Mouse (Mus musculus) stomach, embryonic 15.5 days (tissue): Measurements from ENCODE around the gene Olfr1290. TPM values are rescaled to one million over a fixed set of nuclear protein-coding genes. Genes with fewer than 3 reads are reported as not detected.

Source experiments
- ATAC-seq: fragments of 200-750 bp; cut with Nextera tagmentation; 2 replicates; pipeline ENCODE4 v1.8.0; 2017; ENCODE audit warnings: low read depth, moderate number of reproducible peaks, moderate TSS enrichment; ENCODE audit not compliant: insufficient read depth, low FRiP score
- H3K27ac ChIP-seq: fragments of 300-500 bp; sonication (generic); 2 replicates; pipeline ENCODE4 v1.5.1; 2015; ENCODE audit warnings: mild to moderate bottlenecking, inconsistent platforms
- H3K27me3 ChIP-seq: fragments of 300-500 bp; sonication (generic); replicated peaks from 2 replicates; pipeline ENCODE4 v1.6.1; 2015; ENCODE audit warnings: inconsistent platforms
- H3K36me3 ChIP-seq: fragments of 300-500 bp; sonication (generic); 2 replicates; pipeline ENCODE4 v1.6.1; 2015; ENCODE audit warnings: inconsistent platforms
- H3K4me1 ChIP-seq: fragments of 300-500 bp; sonication (generic); 2 replicates; pipeline ENCODE4 v1.6.1; 2015; ENCODE audit warnings: inconsistent platforms
- H3K4me2 ChIP-seq: fragments of 300-500 bp; sonication (generic); 2 replicates; pipeline ENCODE4 v1.6.1; 2015; ENCODE audit warnings: mild to moderate bottlenecking, inconsistent platforms
- H3K4me3 ChIP-seq: fragments of 300-500 bp; sonication (generic); replicated peaks from 2 replicates; pipeline ENCODE4 v1.5.1; 2015; ENCODE audit warnings: inconsistent platforms
- H3K9ac ChIP-seq: fragments of 300-500 bp; sonication (generic); 2 replicates; pipeline ENCODE4 v1.6.1; 2015; ENCODE audit warnings: inconsistent platforms
- H3K9me3 ChIP-seq: fragments of 300-500 bp; sonication (generic); 2 replicates; pipeline ENCODE4 v1.6.1; 2016; ENCODE audit warnings: inconsistent platforms
- WGBS: fragments of 180-500 bp; shearing (Covaris S2); methylation state at CpG from one replicate; pipeline ENCODE4 v1.1.7; 2015; 5-methylcytosine and 5-hydroxymethylcytosine counted together
- polyA plus RNA-seq: library from polyadenylated mRNA; unstranded; fragments of >200 nt; fragmentation: Nextera tagmentation; extraction: Ambion mirVana; gene quantifications from 2 replicates; pipeline ENCODE4 v1.2.1, GENCODE M21; 2015

Olfr1290 gene
- polyA plus RNA-seq: not detected in 2 replicates

- WGBS: 66% methylated on average over 5 of the region's 5 CpGs
- H3K36me3 ChIP-seq: no peaks in the 10 kb centered on the region
- H3K4me1 ChIP-seq: no peaks in the 10 kb centered on the region
- no peak within 1 kb of the TSS for H3K4me2 ChIP-seq
- no peak within 1 kb of the TSS for H3K9ac ChIP-seq
- no peaks in the 10 kb centered on the region for H3K27me3 ChIP-seq
- no peak within 1 kb of the TSS for H3K27ac ChIP-seq
- H3K9me3 ChIP-seq: no peaks in the 10 kb centered on the region
- H3K4me3 ChIP-seq: no peak within 1 kb of the TSS
- no peak for ATAC-seq
Observed at GRCm38 (mm10) chr2:111493729-111494128, at the start of gene Olfr1290. Gene Olfr1290 (minus strand): TSS chr2:111493829.

GRCm38 (mm10) chr2:111540191-111540590 is 46.6 kb upstream of the Olfr1290 start, which contains the start of gene Olfr1294:
Gene Olfr1294 (minus strand): TSS chr2:111540291.
- Histone ChIP-seq H3K4me3 (no peak within 1 kb of the TSS), H3K9me3 (no peaks in the 10 kb centered on the region), H3K4me2 (no peak within 1 kb of the TSS), H3K9ac (no peak within 1 kb of the TSS), H3K4me1 (no peaks in the 10 kb centered on the region), H3K27ac (no peak within 1 kb of the TSS), H3K27me3 (no peaks in the 10 kb centered on the region), H3K36me3 (no peaks in the 10 kb centered on the region)
- ATAC-seq: no peak
- WGBS: 42% methylated on average over 1 of the region's 1 CpGs

DNA sequence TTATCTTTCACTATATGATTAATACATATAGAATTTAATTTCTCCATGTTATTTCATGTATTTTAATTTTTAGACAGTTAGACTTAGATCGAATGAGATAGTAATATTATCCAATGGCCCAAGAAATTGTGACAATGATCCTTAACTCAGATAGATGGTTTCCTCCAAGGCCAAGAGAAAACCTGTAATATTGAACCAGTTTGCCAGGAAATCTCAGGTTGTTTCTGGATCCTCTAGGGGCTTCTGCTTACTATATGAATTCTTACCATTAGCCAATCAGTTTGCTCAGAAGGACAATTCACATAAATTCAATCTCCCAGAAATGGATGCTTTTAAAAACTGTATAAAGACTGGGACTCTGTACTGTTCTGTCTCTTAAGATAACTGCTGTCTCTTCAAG is 31.3 kb upstream of the Olfr1290 start, which contains the start of gene Olfr1293-ps:
Gene Olfr1293-ps (plus strand): TSS at position 301 of the 400 bp plus-strand sequence.
- no peak within 1 kb of the TSS for H3K4me3 ChIP-seq
- H3K27ac ChIP-seq: no peak within 1 kb of the TSS
- H3K4me2 ChIP-seq: no peak within 1 kb of the TSS
- ATAC-seq: no peak
- no peaks in the 10 kb centered on the region for H3K36me3 ChIP-seq
- WGBS: 76% methylated on average over 1 of the region's 1 CpGs
- H3K9me3 ChIP-seq: no peaks in the 10 kb centered on the region
- H3K27me3 ChIP-seq: no peaks in the 10 kb centered on the region
- no peak within 1 kb of the TSS for H3K9ac ChIP-seq
- H3K4me1 ChIP-seq: no peaks in the 10 kb centered on the region

DNA sequence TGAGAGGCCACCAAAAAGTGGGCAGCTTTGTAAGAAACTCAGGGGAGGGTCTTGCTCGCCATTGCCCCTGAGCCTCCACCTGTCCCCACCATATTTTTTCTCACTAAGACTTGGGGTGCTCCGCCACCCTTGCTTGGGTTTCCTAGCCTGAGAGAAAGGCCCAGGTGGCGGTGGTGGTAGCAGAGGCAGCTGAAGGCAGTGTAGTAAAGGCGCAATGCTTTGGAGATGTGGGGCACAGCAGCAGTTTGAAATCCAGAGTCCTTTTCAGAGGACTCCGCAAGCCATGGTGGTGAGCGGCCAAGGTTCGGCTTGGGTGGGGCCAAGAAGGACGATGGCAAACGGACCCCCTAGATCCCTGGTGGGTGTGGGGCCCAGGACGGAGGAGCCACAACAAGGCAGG is 23.8 kb upstream of the Olfr1290 start:
- Histone ChIP-seq H3K9ac (no peak overlapping the region), H3K27me3 (no peaks in the 10 kb centered on the region), H3K36me3 (no peaks in the 10 kb centered on the region), H3K4me1 (no peaks in the 10 kb centered on the region), H3K9me3 (no peaks in the 10 kb centered on the region), H3K4me3 (no peak overlapping the region), H3K4me2 (no peak overlapping the region), H3K27ac (no peak overlapping the region)
- 94% methylated on average over 10 of the region's 10 CpGs for WGBS
- no peak for ATAC-seq

DNA sequence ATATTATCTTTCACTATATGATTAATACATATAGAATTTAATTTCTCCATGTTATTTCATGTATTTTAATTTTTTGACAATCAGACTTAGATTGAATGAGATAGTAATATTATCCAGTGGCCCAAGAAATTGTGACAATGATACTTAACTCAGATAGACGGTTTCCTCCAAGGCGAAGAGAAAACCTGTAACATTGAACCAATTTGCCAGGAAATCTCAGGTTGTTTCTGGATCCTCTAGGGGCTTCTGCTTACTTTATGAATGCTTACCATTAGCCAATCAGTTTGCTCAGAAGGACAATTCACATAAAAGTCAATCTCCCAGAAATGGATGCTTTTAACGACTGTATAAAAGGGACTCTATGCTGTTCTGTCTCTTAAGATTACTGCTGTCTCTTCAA is 3.3 kb upstream of the Olfr1290 start, which contains the start of gene Olfr1291-ps1:
Gene Olfr1291-ps1 (plus strand): TSS at position 301 of the 400 bp plus-strand sequence.
- Histone ChIP-seq H3K9ac (no peak within 1 kb of the TSS), H3K9me3 (no peaks in the 10 kb centered on the region), H3K36me3 (no peaks in the 10 kb centered on the region), H3K4me1 (no peaks in the 10 kb centered on the region), H3K27ac (no peak within 1 kb of the TSS), H3K4me2 (no peak within 1 kb of the TSS), H3K27me3 (no peaks in the 10 kb centered on the region), H3K4me3 (no peak within 1 kb of the TSS)
- ATAC-seq: no peak
- WGBS: 87% methylated on average over 3 of the region's 3 CpGs

DNA sequence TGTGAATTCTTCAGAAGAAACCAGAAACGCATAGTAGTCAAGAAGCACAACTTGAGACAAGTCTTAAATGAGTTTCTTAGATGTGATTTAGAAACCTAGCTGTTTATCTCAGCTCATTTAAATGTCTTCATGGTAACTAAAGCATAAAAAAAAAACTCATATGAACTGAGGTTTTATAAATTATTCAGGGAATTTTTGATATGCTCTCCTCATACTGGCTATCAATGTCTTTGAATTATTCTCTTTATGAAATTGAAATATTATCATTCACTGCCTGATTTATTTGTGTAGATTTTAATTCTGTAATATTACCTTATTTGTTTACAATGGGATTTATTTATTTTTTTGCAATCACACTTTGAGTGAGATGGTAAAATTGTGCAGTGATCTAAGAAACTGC is 13.1 kb downstream of the Olfr1290 start, which contains the start of gene Olfr1289:
Gene Olfr1289 (plus strand): TSS at position 301 of the 400 bp plus-strand sequence.
- Histone ChIP-seq H3K4me3 (no peak within 1 kb of the TSS), H3K4me1 (no peaks in the 10 kb centered on the region), H3K27ac (no peak within 1 kb of the TSS), H3K9ac (no peak within 1 kb of the TSS), H3K36me3 (no peaks in the 10 kb centered on the region), H3K27me3 (no peaks in the 10 kb centered on the region), H3K9me3 (no peaks in the 10 kb centered on the region), H3K4me2 (no peak within 1 kb of the TSS)
- WGBS: 60% methylated on average over 1 of the region's 1 CpGs
- no peak for ATAC-seq

GRCm38 (mm10) chr2:111473801-111474200 is 19.8 kb downstream of the Olfr1290 start, which contains the start of gene Olfr1288:
Gene Olfr1288 (plus strand): TSS chr2:111474101.
- ATAC-seq: no peak
- H3K4me1 ChIP-seq: no peaks in the 10 kb centered on the region
- no peak within 1 kb of the TSS for H3K4me2 ChIP-seq
- no peak within 1 kb of the TSS for H3K4me3 ChIP-seq
- no peaks in the 10 kb centered on the region for H3K36me3 ChIP-seq
- no peak within 1 kb of the TSS for H3K9ac ChIP-seq
- 90% methylated on average over 1 of the region's 1 CpGs for WGBS
- H3K27me3 ChIP-seq: no peaks in the 10 kb centered on the region
- H3K27ac ChIP-seq: no peak within 1 kb of the TSS
- H3K9me3 ChIP-seq: no peaks in the 10 kb centered on the region

GRCm38 (mm10) chr2:111448842-111449241 is 44.8 kb downstream of the Olfr1290 start, which contains the start of gene Olfr1287:
Gene Olfr1287 (plus strand): TSS chr2:111449142.
- H3K9ac ChIP-seq: no peak within 1 kb of the TSS
- no peak within 1 kb of the TSS for H3K4me3 ChIP-seq
- WGBS: 63% methylated on average over 1 of the region's 1 CpGs
- no peak for ATAC-seq
- no peaks in the 10 kb centered on the region for H3K27me3 ChIP-seq
- H3K9me3 ChIP-seq: no peaks in the 10 kb centered on the region
- no peaks in the 10 kb centered on the region for H3K4me1 ChIP-seq
- H3K36me3 ChIP-seq: no peaks in the 10 kb centered on the region
- H3K4me2 ChIP-seq: no peak within 1 kb of the TSS
- no peak within 1 kb of the TSS for H3K27ac ChIP-seq

Other genes starting within 250 kb of the Olfr1290 start
- not detected in 2 replicates for gene Olfr1276, start 239.3 kb downstream of the Olfr1290 start, polyA plus RNA-seq
- gene Olfr1277, start 219.7 kb downstream of the Olfr1290 start, polyA plus RNA-seq: not detected in 2 replicates
- not detected in 2 replicates for gene Olfr1278, start 203.7 kb downstream of the Olfr1290 start, polyA plus RNA-seq
- gene Olfr1279, start 193.2 kb downstream of the Olfr1290 start, polyA plus RNA-seq: not detected in 2 replicates
- not detected in 2 replicates for gene Olfr1280, start 179.8 kb downstream of the Olfr1290 start, polyA plus RNA-seq
- gene Olfr1281, start 167.3 kb downstream of the Olfr1290 start, polyA plus RNA-seq: not detected in 2 replicates
- gene Olfr1282, start 157.8 kb downstream of the Olfr1290 start, polyA plus RNA-seq: not detected in 2 replicates
- not detected in 2 replicates for gene Olfr1283, start 127.0 kb downstream of the Olfr1290 start, polyA plus RNA-seq
- not detected in 2 replicates for gene Olfr1284, start 118.3 kb downstream of the Olfr1290 start, polyA plus RNA-seq
- gene Olfr1286, start 70.7 kb downstream of the Olfr1290 start, polyA plus RNA-seq: not detected in 2 replicates
- gene Olfr1287, start 44.7 kb downstream of the Olfr1290 start, polyA plus RNA-seq: not detected in 2 replicates
- gene Olfr1288, start 19.7 kb downstream of the Olfr1290 start, polyA plus RNA-seq: not detected in 2 replicates
- gene Olfr1289, start 13.0 kb downstream of the Olfr1290 start, polyA plus RNA-seq: not detected in 2 replicates
- not detected in 2 replicates for gene Olfr1291-ps1, start 3.4 kb upstream of the Olfr1290 start, polyA plus RNA-seq
- not detected in 2 replicates for gene Olfr1293-ps, start 31.4 kb upstream of the Olfr1290 start, polyA plus RNA-seq
- gene Olfr1294, start 46.5 kb upstream of the Olfr1290 start, polyA plus RNA-seq: not detected in 2 replicates
- not detected in 2 replicates for gene Olfr1295, start 75.9 kb upstream of the Olfr1290 start, polyA plus RNA-seq
- not detected in 2 replicates for gene Olfr1297, start 132.7 kb upstream of the Olfr1290 start, polyA plus RNA-seq
- gene Olfr1298, start 155.4 kb upstream of the Olfr1290 start, polyA plus RNA-seq: not detected in 2 replicates
- gene Olfr1299, start 167.6 kb upstream of the Olfr1290 start, polyA plus RNA-seq: not detected in 2 replicates